Mouse (Mus musculus) frontal cortex, postnatal 36 days (tissue): ENCODE data around the gene Tmem207.

ENCODE experiments used
- DNase-seq, 2 experiments: peaks; one replicate each; pipeline ENCODE4 v3.0.0; 2022; ENCODE audit warnings: low spot score in 2 of 2

The Tmem207 gene

DNA sequence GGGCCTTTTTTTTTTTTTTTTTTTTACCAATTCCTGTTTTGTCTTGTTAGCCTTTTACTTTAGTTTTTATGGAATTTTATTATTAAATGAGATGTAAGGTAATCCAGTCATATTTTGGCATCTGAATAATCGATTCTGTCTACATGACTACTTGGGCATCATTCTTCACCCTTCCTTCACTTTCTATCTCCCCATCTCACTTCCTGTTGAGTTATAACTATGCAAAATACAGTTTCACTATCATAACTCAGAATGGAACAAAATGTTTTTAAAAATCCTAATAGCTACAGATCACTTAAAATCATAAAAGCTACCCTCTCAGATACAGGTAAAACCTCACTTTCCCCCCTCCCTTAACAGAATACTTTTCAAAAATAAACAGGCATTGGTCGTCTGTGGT lies 70.4 kb downstream of the Tmem207 start:
- no peak for DNase-seq

DNA sequence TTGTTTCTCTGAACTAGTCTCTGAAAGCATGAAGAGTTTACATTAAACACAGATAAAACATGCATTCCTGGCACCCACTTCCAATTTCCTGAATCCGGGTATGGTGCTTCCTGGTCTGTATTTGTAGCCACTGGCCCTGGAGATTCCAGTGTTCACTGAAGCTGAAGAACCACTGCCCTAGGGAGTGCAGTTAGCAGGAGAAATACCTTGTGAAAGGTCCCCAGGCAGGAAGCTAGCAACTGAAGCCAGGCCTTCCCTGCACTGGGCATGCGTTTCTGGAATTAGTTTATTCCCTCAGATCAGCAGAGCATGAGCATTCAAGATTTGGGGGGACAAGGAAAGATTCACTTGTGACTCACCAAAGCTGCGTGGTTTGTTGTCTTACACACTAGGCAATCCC lies 72.4 kb downstream of the Tmem207 start:
- no peak for DNase-seq
